Mouse (Mus musculus) adrenal gland, postnatal 36 days (tissue): ENCODE results near the gene Gramd4. TPM values are rescaled to one million over a fixed set of nuclear protein-coding genes. Genes with fewer than 3 reads are reported as not detected.
"Not testable (repeated sequence)": the region's sequence is repeated elsewhere in the genome, so short reads cannot be mapped to it uniquely, and the experiment has no call there.

Experiments used
- DNase-seq, 2 experiments: peaks; one replicate each; pipeline ENCODE4 v3.0.0; 2021; ENCODE audit warnings: mixed read lengths in 1 of 2
- total RNA-seq, 2 experiments: library from RNA; stranded (reverse); gene quantifications; 2 replicates each; pipeline ENCODE4 v1.2.3; 2021

Gene Gramd4
- total RNA-seq, 2 experiments from 2014 or later = 13.9 to 18.7 TPM

DNA sequence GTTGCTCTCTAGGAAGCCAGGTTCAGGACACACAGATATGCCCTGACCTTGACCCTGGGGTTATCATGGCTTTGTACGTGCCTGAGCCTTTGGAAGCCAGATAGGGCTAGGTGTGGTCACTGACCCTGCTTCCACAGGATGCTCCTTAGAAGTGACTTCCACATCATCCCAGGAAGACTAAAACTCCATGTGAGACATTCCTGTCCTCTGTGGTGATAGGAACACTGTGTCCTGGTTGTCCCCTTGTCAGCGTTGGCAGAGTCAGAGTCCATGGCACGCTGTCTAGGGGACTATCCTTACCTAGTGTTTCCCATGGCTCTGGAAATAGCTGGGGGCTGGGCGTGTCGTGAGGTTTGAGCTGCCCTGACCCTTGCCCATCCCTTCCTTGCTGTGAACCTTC is 58.9 kb downstream of the Gramd4 start:
- peak; percentile 47 to 53 for DNase-seq

GRCm38 (mm10) chr15:86117115-86118100 is 59.9 kb downstream of the Gramd4 start:
- no peak for DNase-seq

- DNase-seq = no peak
Observed at GRCm38 (mm10) chr15:86119186-86119585, 61.7 kb downstream of the Gramd4 start.

DNA sequence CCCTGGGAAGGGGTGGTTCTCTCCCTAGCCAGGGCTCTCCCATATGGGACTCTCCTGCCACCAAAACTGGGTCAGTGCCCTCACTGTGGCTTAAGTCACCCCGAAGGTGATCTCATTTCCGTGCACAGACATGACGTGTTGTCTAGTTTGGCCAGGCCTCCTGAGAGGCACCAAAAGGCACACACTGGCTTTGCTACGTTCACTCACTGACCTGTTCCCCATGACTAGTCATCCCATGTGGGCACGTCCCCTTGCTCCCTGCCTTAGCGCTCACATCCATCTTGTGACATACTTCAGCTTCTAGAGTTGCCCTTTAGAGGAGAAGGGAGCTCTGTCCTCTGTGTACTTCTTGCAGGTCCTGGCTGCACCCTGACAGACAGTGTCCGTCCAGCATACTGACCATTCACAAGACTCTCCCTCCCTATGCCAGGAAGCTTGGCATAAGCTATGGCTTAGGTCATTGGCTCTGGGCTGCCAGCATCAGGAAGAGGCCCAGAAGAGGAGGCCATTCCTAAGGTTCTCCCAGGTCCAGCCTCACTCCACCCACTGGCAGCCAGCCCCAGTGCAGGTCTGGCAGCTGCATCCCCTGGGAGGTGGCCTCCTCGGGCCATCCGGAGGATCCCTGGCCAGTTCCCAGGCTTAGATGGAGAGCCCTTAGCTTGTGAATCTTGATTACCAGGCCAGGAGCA is 64.9 kb downstream of the Gramd4 start:
- peak; percentile 66 to 77 for DNase-seq

GRCm38 (mm10) chr15:86123409-86123808 is 65.9 kb downstream of the Gramd4 start:
- no peak for DNase-seq

DNA sequence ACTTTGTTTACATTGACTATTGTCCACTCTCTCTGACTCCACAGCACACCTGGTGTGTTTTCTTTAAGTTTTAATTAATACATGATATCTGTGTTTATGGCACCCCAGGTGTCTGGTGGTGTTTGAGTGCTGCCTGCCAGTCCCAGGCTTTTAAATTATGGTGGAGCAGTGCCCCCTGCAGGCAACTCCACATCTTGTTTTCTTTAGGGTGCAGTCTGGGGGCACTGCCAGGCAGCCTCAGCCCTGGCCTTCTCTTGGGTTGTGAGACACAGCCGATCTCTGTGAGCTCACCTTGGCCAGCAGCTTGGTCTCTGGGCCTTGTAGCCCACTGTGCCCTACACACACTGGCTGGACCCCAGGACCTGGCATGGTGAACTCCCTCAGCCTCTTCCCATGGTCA is 66.9 kb downstream of the Gramd4 start:
- DNase-seq = peak; percentile 78 to 87

- DNase-seq = no peak
Observed at GRCm38 (mm10) chr15:86129036-86129435, 71.5 kb downstream of the Gramd4 start.

GRCm38 (mm10) chr15:86130657-86131056 is 73.2 kb downstream of the Gramd4 start:
- no peak for DNase-seq

GRCm38 (mm10) chr15:86134941-86135783 is 77.7 kb downstream of the Gramd4 start:
- peak; percentile 88 to 90 for DNase-seq

DNA sequence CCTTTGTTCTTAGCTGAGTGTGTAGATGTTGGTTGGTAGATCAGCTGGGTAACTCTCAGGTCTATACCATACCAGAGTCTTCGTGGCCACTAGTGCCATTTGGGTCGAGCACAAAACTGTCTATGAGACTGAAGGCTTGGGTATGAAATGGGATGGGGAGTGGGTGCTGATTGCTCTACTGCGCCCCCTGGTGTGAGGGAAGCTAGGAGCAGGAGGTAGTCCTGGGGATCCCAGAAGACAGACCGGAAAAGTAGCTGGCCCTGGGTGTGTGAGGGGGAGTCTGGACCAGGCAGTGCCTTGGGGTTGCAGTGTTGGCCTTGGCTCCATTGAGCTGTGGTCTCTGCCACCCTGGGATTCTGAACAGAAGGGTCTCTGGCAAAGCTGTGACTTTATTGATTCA is 80.1 kb downstream of the Gramd4 start:
- DNase-seq = peak; percentile 35 to 71

- DNase-seq = peak; percentile 63 to 73
Observed at GRCm38 (mm10) chr15:86140323-86140722, 82.8 kb downstream of the Gramd4 start.

GRCm38 (mm10) chr15:86144577-86144976 is 87.1 kb downstream of the Gramd4 start:
- no peak for DNase-seq

- peak; percentile 77 to 80 for DNase-seq
Observed at GRCm38 (mm10) chr15:86145046-86145445, 87.6 kb downstream of the Gramd4 start.

GRCm38 (mm10) chr15:86146922-86147321 is 89.4 kb downstream of the Gramd4 start:
- no peak for DNase-seq

DNA sequence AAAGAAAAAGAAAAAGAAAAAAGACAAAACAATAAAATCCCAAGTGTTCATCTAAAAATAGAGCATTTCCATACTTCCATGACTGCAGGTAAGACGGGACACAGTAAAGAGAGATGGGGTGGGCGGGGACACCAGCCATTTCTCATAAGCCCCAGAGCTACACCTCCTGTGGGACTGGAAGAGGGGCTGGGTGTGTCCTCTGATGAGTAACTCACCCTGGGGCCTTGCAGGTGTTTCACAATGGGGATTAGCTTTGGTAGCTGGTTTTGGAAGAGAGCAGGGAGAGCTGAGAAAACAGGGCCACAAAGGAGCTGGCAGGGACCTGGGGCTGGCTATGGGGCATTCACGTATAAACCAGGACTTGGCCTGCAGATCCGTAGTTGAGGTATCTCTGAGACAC is 93.1 kb downstream of the Gramd4 start:
- no peak for DNase-seq

DNA sequence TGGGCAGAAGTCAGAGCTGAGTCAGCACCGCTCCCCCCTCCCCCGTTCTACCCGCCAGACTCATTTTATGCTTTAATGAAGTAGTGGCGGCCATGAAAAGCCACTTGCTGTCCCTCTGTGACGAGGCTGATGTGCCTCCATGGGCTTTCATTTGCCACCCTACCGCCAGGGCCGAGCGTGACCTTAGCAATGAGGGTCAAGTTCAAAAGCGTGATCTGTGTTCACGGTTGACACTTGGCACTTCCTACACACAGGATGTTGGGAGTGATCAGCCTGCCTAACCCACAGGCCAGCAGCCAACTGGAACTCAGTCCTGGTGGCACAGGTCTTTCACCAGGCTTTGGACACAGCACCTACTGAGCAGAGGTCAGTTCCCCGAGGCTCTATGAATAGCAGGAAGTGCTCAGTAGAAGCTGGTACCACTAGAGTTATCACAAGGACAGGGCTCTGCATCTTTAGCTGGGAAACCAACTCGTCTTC is 96.0 kb downstream of the Gramd4 start:
- no peak for DNase-seq

- DNase-seq = no peak
Observed at GRCm38 (mm10) chr15:86156492-86156891, 99.0 kb downstream of the Gramd4 start.

- DNase-seq = peak; percentile 41 to 49
Observed at GRCm38 (mm10) chr15:86159093-86159492, 101.6 kb downstream of the Gramd4 start.

- no peak for DNase-seq
Observed at GRCm38 (mm10) chr15:86159719-86160118, 102.2 kb downstream of the Gramd4 start.

- DNase-seq = peak in 1 of 2 experiments; percentile 42
Observed at GRCm38 (mm10) chr15:86160906-86161305, 103.4 kb downstream of the Gramd4 start.

DNA sequence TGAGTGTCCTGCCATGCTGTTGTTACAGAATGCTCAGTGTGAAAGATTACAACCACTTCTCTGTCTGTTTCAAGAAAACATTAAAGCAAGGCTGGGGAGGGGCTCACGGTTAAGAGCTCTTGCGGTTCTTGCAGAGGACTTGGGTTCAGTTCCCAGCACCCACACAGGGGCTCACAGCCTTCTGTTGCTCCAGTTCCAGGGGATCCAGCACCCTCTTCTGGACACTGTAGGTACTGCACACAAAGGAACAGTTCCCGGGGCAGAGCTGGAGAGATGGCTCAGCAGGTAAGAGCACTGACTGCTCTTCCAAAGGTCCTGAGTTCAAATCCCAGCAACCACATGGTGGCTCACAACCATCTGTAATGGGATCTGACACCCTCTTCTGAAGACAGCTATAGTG is 104.3 kb downstream of the Gramd4 start:
- not testable (repeated sequence) for DNase-seq
